Comparison of ENCODE assay signal across 9 mouse cellular contexts in genomic region chr11:99042834-99043431, GRCm38 (mm10). TPM values are rescaled to one million over a fixed set of nuclear protein-coding genes. Genes with fewer than 3 reads are reported as not detected.
DNase-seq lines count a peak whose midpoint lies in the region; ATAC-seq and TF ChIP-seq lines count a peak whose summit lies in the region.
"Had no signal": no experiment of that assay in that cellular context is flagged by ENCODE, and none has a peak within 500 bp of the region (broad histone marks: within the 10 kb centered on the region; RNA-seq: fewer than 3 reads in every experiment).

No protein-coding gene starts in this region.

- peak overlapping the region; percentile 98 for H3K27ac ChIP-seq in forebrain, embryonic 10.5 days
- H3K27ac ChIP-seq in hindbrain, embryonic 12.5 days: peak overlapping the region; percentile 91
- H3K27ac ChIP-seq in limb, embryonic 15.5 days: peak overlapping the region; percentile 94

- H3K36me3 ChIP-seq in forebrain, embryonic 10.5 days (replicated peaks): peaks cover 36% of the 10 kb centered on the region
- H3K36me3 ChIP-seq in hindbrain, embryonic 12.5 days: peaks cover 1% of the 10 kb centered on the region; the same call in 1 of the 2 replicates
- peaks cover 4% of the 10 kb centered on the region for H3K36me3 ChIP-seq in limb, embryonic 15.5 days
- no peaks in the 10 kb centered on the region for H3K36me3 ChIP-seq in myocyte (ENCODE audit: control insufficient read depth, insufficient read depth)

- no peak for TF ChIP-seq POLR2A in myocyte (IDR thresholded peaks at IDR 0.05; ENCODE audit: insufficient read length, low read depth)

- H3K9ac ChIP-seq in hindbrain, embryonic 12.5 days: peak overlapping the region; percentile 88
- H3K9ac ChIP-seq in limb, embryonic 15.5 days: peak overlapping the region; percentile 97

- H3K79me2 ChIP-seq in myocyte (ENCODE audit: control insufficient read depth, insufficient read depth): no peaks in the 10 kb centered on the region

- peaks cover 82% of the 10 kb centered on the region for H3K4me1 ChIP-seq in forebrain, embryonic 10.5 days
- H3K4me1 ChIP-seq in hindbrain, embryonic 12.5 days: peaks cover 62% of the 10 kb centered on the region
- peaks cover 56% of the 10 kb centered on the region for H3K4me1 ChIP-seq in limb, embryonic 15.5 days

- 64% methylated on average over 12 of the region's 12 CpGs for WGBS in forebrain, embryonic 10.5 days
- WGBS in hindbrain, embryonic 12.5 days: 49% methylated on average over 12 of the region's 12 CpGs
- 18% methylated on average over 12 of the region's 12 CpGs for WGBS in limb, embryonic 15.5 days

- ATAC-seq in hindbrain, embryonic 12.5 days (ENCODE audit: low FRiP score): no peak
- no peak for ATAC-seq in limb, embryonic 15.5 days (ENCODE audit: insufficient number of reproducible peaks, low FRiP score, low TSS enrichment, low read depth)
- ATAC-seq: Patski had no signal

- H3K9me3 ChIP-seq in forebrain, embryonic 10.5 days: no peaks in the 10 kb centered on the region
- H3K9me3 ChIP-seq in hindbrain, embryonic 12.5 days (replicated peaks): no peaks in the 10 kb centered on the region
- H3K9me3 ChIP-seq in limb, embryonic 15.5 days: no peaks in the 10 kb centered on the region

- no peak overlapping the region for H3ac ChIP-seq in myocyte (ENCODE audit: control insufficient read depth, insufficient read length)

- intact Hi-C loops in gastrocnemius, postnatal 14 days (cut with DNase I; ENCODE audit: low total_unique reads): loop anchor here (5.0 kb wide), 1 partner anchor 79 kb away; no protein-coding TSS in a partner anchor

- peak overlapping the region; percentile 80 for H3K4me3 ChIP-seq in forebrain, embryonic 10.5 days
- peak overlapping the region; percentile 65 for H3K4me3 ChIP-seq in hindbrain, embryonic 12.5 days
- H3K4me3 ChIP-seq in limb, embryonic 15.5 days: peak overlapping the region; percentile 81
- H3K4me3 ChIP-seq in myocyte: peak overlapping the region; percentile 2

- peak; percentile 39 for DNase-seq in gastrocnemius, postnatal 14 days
- no peak for DNase-seq in gastrocnemius, adult 8-10 months (ENCODE audit: low spot score in 2 of 2)
- no peak for DNase-seq in forebrain, embryonic 10.5 days (ENCODE audit: extremely low spot score, low spot score)
- DNase-seq in spleen, postnatal 14 days (ENCODE audit: low spot score in 2 of 2): no peak
- DNase-seq in layer of hippocampus, adult 8-10 months (ENCODE audit: low spot score in 2 of 2): no peak

- 0 out of 2 replicates have a peak, but pooled peaks cover 14% of the 10 kb centered on the region for H3K27me3 ChIP-seq in forebrain, embryonic 10.5 days (ENCODE audit: poor library complexity, severe bottlenecking)
- no peaks in the 10 kb centered on the region for H3K27me3 ChIP-seq in hindbrain, embryonic 12.5 days
- no peaks in the 10 kb centered on the region for H3K27me3 ChIP-seq in limb, embryonic 15.5 days
- peaks cover 8% of the 10 kb centered on the region for H3K27me3 ChIP-seq in myocyte (ENCODE audit: control insufficient read depth, insufficient read depth, insufficient read length)
- H3K27me3 ChIP-seq: Patski had no signal

- peak overlapping the region; percentile 95 for H3K4me2 ChIP-seq in hindbrain, embryonic 12.5 days (replicated peaks)
- peak overlapping the region; percentile 82 for H3K4me2 ChIP-seq in limb, embryonic 15.5 days
- peak overlapping the region; percentile 67 for H3K4me2 ChIP-seq in myocyte (ENCODE audit: low read depth)

TF ChIP-seq in myocyte, 11 proteins besides CTCF, POLR2A, EP300 and RAD21:
- no peak for TF ChIP-seq TCF3 (IDR thresholded peaks at IDR 0.05; ENCODE audit: insufficient read length, low read depth)
- no peak for TF ChIP-seq POLR2AphosphoS2 (IDR thresholded peaks at IDR 0.05; ENCODE audit: insufficient read length, low read depth)
- TF ChIP-seq REST (IDR thresholded peaks at IDR 0.05; ENCODE audit: insufficient read depth, insufficient read length): no peak
- TF ChIP-seq CEBPB (IDR thresholded peaks at IDR 0.05; ENCODE audit: insufficient read depth, poor library complexity, severe bottlenecking): no peak
- TF ChIP-seq MAX (IDR thresholded peaks at IDR 0.05; ENCODE audit: low read depth): no peak
- no peak for TF ChIP-seq MYOD1 (IDR thresholded peaks at IDR 0.05; ENCODE audit: control insufficient read depth in 1 of 3, insufficient read length in 2 of 3, low read depth in 2 of 3)
- no peak for TF ChIP-seq SRF (IDR thresholded peaks at IDR 0.05; ENCODE audit: control insufficient read depth, insufficient read length, low read depth)
- no peak for TF ChIP-seq USF1 (IDR thresholded peaks at IDR 0.05; ENCODE audit: low read depth)
- TF ChIP-seq TCF12 (IDR thresholded peaks at IDR 0.05; ENCODE audit: insufficient read depth, poor library complexity, severe bottlenecking): no peak
- no peak for TF ChIP-seq E2F4 (IDR thresholded peaks at IDR 0.05; ENCODE audit: insufficient read depth)
- no peak for TF ChIP-seq MYOG (IDR thresholded peaks at IDR 0.05; ENCODE audit: control insufficient read depth in 1 of 3, insufficient read depth in 1 of 3, insufficient read length in 2 of 3, low read depth in 2 of 3)

RNA-seq across cellular contexts. Expression of gene Igfbp4, which starts 1.9 kb away (rescaled TPM):
- 100 to 1,000 TPM in 1 of 2 experiments, 10 to 100 TPM in 1; 76.9 to 104 TPM for total RNA-seq in gastrocnemius, postnatal 14 days (2021)
- total RNA-seq in gastrocnemius, adult 8-10 months (2022): 10 to 100 TPM; 23.4 to 50.7 (median 34.4) TPM
- 364 and 368 TPM in 2 replicates for polyA plus RNA-seq in forebrain, embryonic 10.5 days (2016; fragmentation: Nextera tagmentation; extraction: Ambion mirVana)
- 428 and 445 TPM in 2 replicates for polyA plus RNA-seq in hindbrain, embryonic 12.5 days (2016; fragmentation: Nextera tagmentation; extraction: Ambion mirVana)
- 1,243 and 1,296 TPM in 2 replicates for polyA plus RNA-seq in limb, embryonic 15.5 days (2015; fragmentation: Nextera tagmentation; extraction: Ambion mirVana)
- polyA plus RNA-seq in myocyte (2012; fragmentation: generic; extraction: Trizol): 58.6 TPM
- 10 to 100 TPM; 69.7 to 86.8 (median 75.2) TPM for total RNA-seq in layer of hippocampus, adult 8-10 months (2022)

RNA-seq across cellular contexts. Expression of gene Top2a, which starts 18.9 kb away (rescaled TPM):
- total RNA-seq in gastrocnemius, postnatal 14 days (2021): 10 to 100 TPM; 13.8 to 16.9 TPM
- total RNA-seq in gastrocnemius, adult 8-10 months (2022): under 1 TPM in 3 of 4 experiments, not detected in 1; 0.25 to 0.60 (median 0.29) TPM
- polyA plus RNA-seq in forebrain, embryonic 10.5 days (2016; fragmentation: Nextera tagmentation; extraction: Ambion mirVana): 366 and 373 TPM in 2 replicates
- 195 and 199 TPM in 2 replicates for polyA plus RNA-seq in hindbrain, embryonic 12.5 days (2016; fragmentation: Nextera tagmentation; extraction: Ambion mirVana)
- 162 and 178 TPM in 2 replicates for polyA plus RNA-seq in limb, embryonic 15.5 days (2015; fragmentation: Nextera tagmentation; extraction: Ambion mirVana)
- 39.9 TPM for polyA plus RNA-seq in myocyte (2012; fragmentation: generic; extraction: Trizol)
- 1 to 10 TPM in 2 of 4 experiments, under 1 TPM in 2; 0.62 to 2.4 (median 1.2) TPM for total RNA-seq in layer of hippocampus, adult 8-10 months (2022)

RNA-seq across cellular contexts. Expression of gene Tns4, which starts 46.2 kb away (rescaled TPM):
- total RNA-seq in gastrocnemius, postnatal 14 days (2021): under 1 TPM in 1 of 2 experiments, not detected in 1; 0.10 TPM
- not detected for total RNA-seq in gastrocnemius, adult 8-10 months (2022)
- polyA plus RNA-seq in forebrain, embryonic 10.5 days (2016; fragmentation: Nextera tagmentation; extraction: Ambion mirVana): 0.49 and 0.81 TPM in 2 replicates
- polyA plus RNA-seq in hindbrain, embryonic 12.5 days (2016; fragmentation: Nextera tagmentation; extraction: Ambion mirVana): 0.32 and 0.36 TPM in 2 replicates
- polyA plus RNA-seq in limb, embryonic 15.5 days (2015; fragmentation: Nextera tagmentation; extraction: Ambion mirVana): 1.9 and 2.1 TPM in 2 replicates
- 0.11 TPM for polyA plus RNA-seq in myocyte (2012; fragmentation: generic; extraction: Trizol)
- under 1 TPM in 2 of 4 experiments, not detected in 2; 0.27 TPM for total RNA-seq in layer of hippocampus, adult 8-10 months (2022)
- polyA plus RNA-seq: Patski had no signal

Comparison
In these comparisons a context has a peak if more than half of its experiments do, and no peak if none do; other contexts are left out.
1. H3K4me3 ChIP-seq: peak in every context shown above with its lines; median percentile 81 in limb, embryonic 15.5 days; 80 in forebrain, embryonic 10.5 days; 65 in hindbrain, embryonic 12.5 days; 2 in myocyte.